Mouse (Mus musculus): Measurements from ENCODE around the gene Olfr430. TPM values are rescaled to one million over a fixed set of nuclear protein-coding genes. Genes with fewer than 3 reads are reported as not detected.

The Olfr430 gene
- polyA plus RNA-seq, 2 experiments, result not detected

GRCm38 (mm10) chr1:174051931-174052536 lies 14.4 kb upstream of the Olfr430 start:
- no peaks in the 10 kb centered on the region for H3K4me1 ChIP-seq (ENCODE audit: control insufficient read depth, insufficient read depth, low read length)
- no peak for ATAC-seq (ENCODE audit: low FRiP score, low read depth)
- no peak overlapping the region for H3K4me3 ChIP-seq (replicated peaks; ENCODE audit: low read length)
- no peaks in the 10 kb centered on the region for H3K27me3 ChIP-seq (ENCODE audit: control insufficient read depth, insufficient read depth, low read length)
- no peak for DNase-seq (ENCODE audit: low spot score)
- H3K9ac ChIP-seq (ENCODE audit: low read depth, low read length, severe bottlenecking), result no peak overlapping the region
- no peaks in the 10 kb centered on the region for H3K36me3 ChIP-seq (ENCODE audit: control insufficient read depth, insufficient read depth, low read length)
- 78% methylated on average over 5 of the region's 5 CpGs for WGBS
- no peaks in the 10 kb centered on the region for H3K9me3 ChIP-seq (ENCODE audit: control insufficient read depth, low read length)
- H3K27ac ChIP-seq (replicated peaks; ENCODE audit: low read depth, low read length), result no peak overlapping the region
- H3K4me2 ChIP-seq (replicated peaks; ENCODE audit: low read depth, low read length, severe bottlenecking), result no peak overlapping the region
- TF ChIP-seq POLR2A (IDR thresholded peaks at IDR 0.05; ENCODE audit: borderline replicate concordance, extremely low read depth, insufficient read depth, insufficient read length), result no peak

- no peak overlapping the region for H3K4me2 ChIP-seq (replicated peaks; ENCODE audit: low read depth, low read length, severe bottlenecking)
- no peak for TF ChIP-seq POLR2A (IDR thresholded peaks at IDR 0.05; ENCODE audit: borderline replicate concordance, extremely low read depth, insufficient read depth, insufficient read length)
- H3K27ac ChIP-seq (replicated peaks; ENCODE audit: low read depth, low read length), result no peak overlapping the region
- DNase-seq (ENCODE audit: low spot score) (no peak), ATAC-seq (ENCODE audit: low FRiP score, low read depth) (no peak)
- WGBS, result 87% methylated on average over 3 of the region's 3 CpGs
- H3K27me3 ChIP-seq (ENCODE audit: control insufficient read depth, insufficient read depth, low read length), result no peaks in the 10 kb centered on the region
- H3K36me3 ChIP-seq (ENCODE audit: control insufficient read depth, insufficient read depth, low read length), result no peaks in the 10 kb centered on the region
- no peaks in the 10 kb centered on the region for H3K9me3 ChIP-seq (ENCODE audit: control insufficient read depth, low read length)
- H3K4me3 ChIP-seq (replicated peaks; ENCODE audit: low read length), result no peak overlapping the region
- no peaks in the 10 kb centered on the region for H3K4me1 ChIP-seq (ENCODE audit: control insufficient read depth, insufficient read depth, low read length)
- no peak overlapping the region for H3K9ac ChIP-seq (ENCODE audit: low read depth, low read length, severe bottlenecking)
Observed at GRCm38 (mm10) chr1:174052981-174053380, 13.4 kb upstream of the Olfr430 start.

- TF ChIP-seq POLR2A (IDR thresholded peaks at IDR 0.05; ENCODE audit: borderline replicate concordance, extremely low read depth, insufficient read depth, insufficient read length), result no peak
- Histone ChIP-seq H3K4me3 (replicated peaks; ENCODE audit: low read length) (no peak overlapping the region), H3K9me3 (ENCODE audit: control insufficient read depth, low read length) (no peaks in the 10 kb centered on the region), H3K27me3 (ENCODE audit: control insufficient read depth, insufficient read depth, low read length) (no peaks in the 10 kb centered on the region), H3K4me2 (replicated peaks; ENCODE audit: low read depth, low read length, severe bottlenecking) (no peak overlapping the region), H3K36me3 (ENCODE audit: control insufficient read depth, insufficient read depth, low read length) (no peaks in the 10 kb centered on the region), H3K4me1 (ENCODE audit: control insufficient read depth, insufficient read depth, low read length) (no peaks in the 10 kb centered on the region), H3K9ac (ENCODE audit: low read depth, low read length, severe bottlenecking) (no peak overlapping the region), H3K27ac (replicated peaks; ENCODE audit: low read depth, low read length) (no peak overlapping the region)
- ATAC-seq (ENCODE audit: low FRiP score, low read depth), result no peak
- WGBS, result 74% methylated on average over 2 of the region's 2 CpGs
- no peak for DNase-seq (ENCODE audit: low spot score)
Observed at GRCm38 (mm10) chr1:174055248-174055647, 11.2 kb upstream of the Olfr430 start.

- 88% methylated on average over 2 of the region's 2 CpGs for WGBS
- Histone ChIP-seq H3K36me3 (ENCODE audit: control insufficient read depth, insufficient read depth, low read length) (no peaks in the 10 kb centered on the region), H3K27ac (replicated peaks; ENCODE audit: low read depth, low read length) (no peak within 1 kb of the TSS), H3K4me2 (replicated peaks; ENCODE audit: low read depth, low read length, severe bottlenecking) (no peak within 1 kb of the TSS), H3K27me3 (ENCODE audit: control insufficient read depth, insufficient read depth, low read length) (no peaks in the 10 kb centered on the region), H3K4me1 (ENCODE audit: control insufficient read depth, insufficient read depth, low read length) (no peaks in the 10 kb centered on the region), H3K9me3 (ENCODE audit: control insufficient read depth, low read length) (no peaks in the 10 kb centered on the region), H3K4me3 (replicated peaks; ENCODE audit: low read length) (no peak within 1 kb of the TSS), H3K9ac (ENCODE audit: low read depth, low read length, severe bottlenecking) (no peak within 1 kb of the TSS)
- ATAC-seq (ENCODE audit: low FRiP score, low read depth) (no peak), DNase-seq (ENCODE audit: low spot score) (no peak)
- no peak for TF ChIP-seq POLR2A (IDR thresholded peaks at IDR 0.05; ENCODE audit: borderline replicate concordance, extremely low read depth, insufficient read depth, insufficient read length)
Observed at GRCm38 (mm10) chr1:174084031-174084430, 17.6 kb downstream of the Olfr430 start, which contains the start of gene Olfr429. Gene Olfr429, plus strand, starts transcription at chr1:174084331.

- Histone ChIP-seq H3K27ac (replicated peaks; ENCODE audit: low read depth, low read length) (no peak within 1 kb of the TSS), H3K4me1 (ENCODE audit: control insufficient read depth, insufficient read depth, low read length) (no peaks in the 10 kb centered on the region), H3K9ac (ENCODE audit: low read depth, low read length, severe bottlenecking) (no peak within 1 kb of the TSS), H3K4me2 (replicated peaks; ENCODE audit: low read depth, low read length, severe bottlenecking) (no peak within 1 kb of the TSS), H3K36me3 (ENCODE audit: control insufficient read depth, insufficient read depth, low read length) (no peaks in the 10 kb centered on the region), H3K9me3 (ENCODE audit: control insufficient read depth, low read length) (no peaks in the 10 kb centered on the region), H3K4me3 (replicated peaks; ENCODE audit: low read length) (no peak within 1 kb of the TSS), H3K27me3 (ENCODE audit: control insufficient read depth, insufficient read depth, low read length) (no peaks in the 10 kb centered on the region)
- no peak for ATAC-seq (ENCODE audit: low FRiP score, low read depth)
- WGBS, result 97% methylated on average over 1 of the region's 1 CpGs
- no peak for DNase-seq (ENCODE audit: low spot score)
- no peak for TF ChIP-seq POLR2A (IDR thresholded peaks at IDR 0.05; ENCODE audit: borderline replicate concordance, extremely low read depth, insufficient read depth, insufficient read length)
Observed at GRCm38 (mm10) chr1:174096591-174096990, 30.2 kb downstream of the Olfr430 start, which contains the start of gene Olfr427. Gene Olfr427, plus strand, starts transcription at chr1:174096891.

Data from limb, embryonic 14.5 days (tissue).